Mouse (Mus musculus): ENCODE data around the gene Tbc1d1.

GRCm38 (mm10) chr5:64299508-64300324, 143.6 kb downstream of the Tbc1d1 start:
- TF ChIP-seq MAFK (IDR thresholded peaks at IDR 0.05; ENCODE audit: insufficient read depth, low read depth, low read length) (no peak), CHD2 (IDR thresholded peaks at IDR 0.05; ENCODE audit: low read depth, low read length) (no peak), HCFC1 (IDR thresholded peaks at IDR 0.05; ENCODE audit: borderline replicate concordance, insufficient read depth, low read length) (no peak)

Data from ES-E14 (cell line).